Mouse (Mus musculus) embryonic facial prominence, embryonic 12.5 days (tissue): ENCODE data around the gene Slc39a7. TPM values are rescaled to one million over a fixed set of nuclear protein-coding genes. Genes with fewer than 3 reads are reported as not detected.
"Not testable (repeated sequence)": the region's sequence is repeated elsewhere in the genome, so short reads cannot be mapped to it uniquely, and the experiment has no call there.

Experiments
- ATAC-seq: fragments of 200-750 bp; cut with Nextera tagmentation; 2 replicates; pipeline ENCODE4 v1.8.0; 2017; ENCODE audit not compliant: insufficient number of reproducible peaks, insufficient read depth, low FRiP score, low TSS enrichment
- H3K27ac ChIP-seq: fragments of 300-500 bp; sonication (generic); 2 replicates; pipeline ENCODE4 v1.5.1; 2016; ENCODE audit warnings: mild to moderate bottlenecking
- H3K27me3 ChIP-seq: fragments of 300-500 bp; sonication (generic); 2 replicates; pipeline ENCODE4 v1.6.1; 2016; ENCODE audit warnings: mild to moderate bottlenecking, moderate library complexity
- H3K36me3 ChIP-seq: fragments of 300-500 bp; sonication (generic); 2 replicates; pipeline ENCODE4 v1.6.1; 2016; ENCODE audit warnings: mild to moderate bottlenecking
- H3K4me1 ChIP-seq: fragments of 300-500 bp; sonication (generic); 2 replicates; pipeline ENCODE4 v1.6.1; 2016
- H3K4me2 ChIP-seq: fragments of 300-500 bp; sonication (generic); replicated peaks from 2 replicates; pipeline ENCODE4 v1.6.1; 2016; ENCODE audit warnings: mild to moderate bottlenecking, moderate library complexity
- H3K4me3 ChIP-seq: fragments of 300-500 bp; sonication (generic); 2 replicates; pipeline ENCODE4 v1.5.1; 2016; ENCODE audit warnings: mild to moderate bottlenecking
- H3K9ac ChIP-seq: fragments of 300-500 bp; sonication (generic); 2 replicates; pipeline ENCODE4 v1.6.1; 2016; ENCODE audit warnings: mild to moderate bottlenecking, moderate library complexity
- H3K9me3 ChIP-seq: fragments of 300-500 bp; sonication (generic); 2 replicates; pipeline ENCODE4 v1.6.1; 2016; ENCODE audit warnings: mild to moderate bottlenecking, moderate library complexity
- WGBS: fragments of 180-500 bp; shearing (Covaris S2); methylation state at CpG from one replicate; pipeline ENCODE4 v1.1.7; 2016; 5-methylcytosine and 5-hydroxymethylcytosine counted together
- polyA plus RNA-seq: library from polyadenylated mRNA; unstranded; fragments of >200 nt; fragmentation: Nextera tagmentation; extraction: Ambion mirVana; gene quantifications from 2 replicates; pipeline ENCODE4 v1.2.1, GENCODE M21; 2016

Gene Slc39a7
- polyA plus RNA-seq, 1 experiment from 2014 or later: 191 TPM

DNA sequence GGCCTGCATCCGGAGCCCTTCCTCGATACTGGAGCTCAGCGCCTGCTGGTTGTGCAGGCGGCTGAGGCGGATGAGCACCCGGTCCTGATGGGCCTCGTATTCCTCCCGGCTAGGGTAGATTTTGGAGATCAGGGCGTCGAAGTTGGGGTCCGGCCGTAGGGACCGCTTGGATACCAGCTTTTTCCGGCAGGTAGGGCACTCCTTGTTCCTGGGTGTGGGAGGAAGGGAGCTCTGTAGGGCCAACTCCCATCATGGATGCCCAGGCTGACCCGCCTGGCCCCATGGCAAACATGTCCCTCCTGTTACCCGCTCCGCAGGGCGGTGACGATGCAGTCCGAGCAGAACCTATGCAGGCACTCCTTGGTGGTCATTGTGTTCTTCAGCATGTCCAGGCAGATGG lies 8.5 kb downstream of the Slc39a7 start:
- ATAC-seq: no peak
- Histone ChIP-seq H3K4me2 (no peak overlapping the region), H3K27me3 (no peaks in the 10 kb centered on the region), H3K9ac (no peak overlapping the region), H3K36me3 (peaks cover 28% of the 10 kb centered on the region), H3K9me3 (peaks cover 12% of the 10 kb centered on the region), H3K27ac (no peak overlapping the region), H3K4me1 (peaks cover 35% of the 10 kb centered on the region), H3K4me3 (0 out of 2 replicates have a peak overlapping the region, but pooled peaks have one; percentile 70)
- 93% methylated on average over 20 of the region's 20 CpGs for WGBS

DNA sequence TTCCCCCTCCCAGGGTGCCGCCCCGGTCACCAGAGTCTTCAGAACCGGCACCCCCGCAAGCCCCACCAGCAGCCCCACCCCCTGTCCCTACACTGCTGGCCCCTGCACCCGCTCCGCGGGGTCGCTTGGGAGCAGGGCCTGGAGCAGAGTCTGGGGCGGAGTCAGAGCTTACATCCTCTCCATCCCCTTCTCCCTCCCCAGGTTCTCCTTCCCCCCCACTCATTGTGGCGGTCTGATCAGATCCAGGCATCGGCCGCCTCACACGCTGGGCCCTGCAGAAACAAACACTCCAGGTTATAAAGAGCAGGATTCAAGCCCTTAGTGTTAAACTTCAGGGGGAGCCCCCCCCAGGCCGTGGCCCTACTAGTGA lies 9.1 kb downstream of the Slc39a7 start:
- no peak overlapping the region for H3K4me2 ChIP-seq
- WGBS: 94% methylated on average over 11 of the region's 14 CpGs
- no peak overlapping the region for H3K9ac ChIP-seq
- H3K27me3 ChIP-seq: no peaks in the 10 kb centered on the region
- H3K4me3 ChIP-seq: no peak overlapping the region
- peaks cover 12% of the 10 kb centered on the region for H3K9me3 ChIP-seq
- H3K27ac ChIP-seq: no peak overlapping the region
- no peak for ATAC-seq
- peaks cover 31% of the 10 kb centered on the region for H3K4me1 ChIP-seq
- H3K36me3 ChIP-seq: peaks cover 27% of the 10 kb centered on the region

DNA sequence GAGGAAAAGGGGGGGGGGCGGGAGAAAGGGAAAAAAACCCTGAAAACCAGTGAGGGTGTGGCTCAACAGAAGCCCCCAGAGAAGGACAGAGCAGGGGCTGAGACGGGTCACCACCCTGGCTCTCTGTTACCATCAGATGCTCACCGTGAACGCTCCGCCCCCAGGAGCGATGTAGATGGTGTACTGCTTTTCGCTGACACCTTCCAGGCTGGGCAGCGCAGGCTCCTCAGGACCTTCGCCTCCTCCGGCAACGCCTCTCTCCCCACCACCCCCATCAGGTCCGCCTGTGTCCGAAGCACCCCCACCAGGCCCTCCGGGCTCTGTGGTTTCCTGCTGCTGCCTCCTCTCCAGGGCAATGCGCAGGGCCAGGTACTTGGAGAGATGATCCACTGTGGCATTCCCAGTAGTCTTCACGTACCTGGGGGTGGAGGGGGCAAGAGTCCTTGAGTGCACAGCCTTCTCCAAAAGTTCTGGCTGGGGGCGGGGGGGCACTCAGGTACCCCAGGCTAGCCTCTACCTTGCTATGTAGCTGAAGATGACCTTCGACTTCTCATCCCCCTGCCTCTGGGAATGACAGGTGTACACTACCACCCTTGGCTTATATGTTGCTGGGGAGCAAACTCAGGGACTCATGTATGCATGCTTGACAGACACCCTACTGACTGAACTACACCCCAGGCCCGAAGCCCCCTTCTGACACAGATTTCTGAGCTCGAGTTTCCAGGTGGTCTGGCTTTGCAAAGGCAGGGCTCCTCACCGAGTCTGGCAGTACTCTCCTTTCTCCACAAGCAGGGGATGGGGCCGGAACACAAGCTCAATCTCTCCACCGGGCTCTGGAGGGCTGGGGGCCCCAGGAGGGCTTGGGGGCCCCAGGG lies 9.7 kb downstream of the Slc39a7 start:
- Histone ChIP-seq H3K9ac (no peak overlapping the region), H3K9me3 (peaks cover 12% of the 10 kb centered on the region), H3K4me2 (no peak overlapping the region), H3K36me3 (peaks cover 27% of the 10 kb centered on the region), H3K4me1 (peaks cover 25% of the 10 kb centered on the region), H3K27me3 (no peaks in the 10 kb centered on the region), H3K4me3 (no peak overlapping the region), H3K27ac (no peak overlapping the region)
- no peak for ATAC-seq
- 95% methylated on average over 23 of the region's 23 CpGs for WGBS

DNA sequence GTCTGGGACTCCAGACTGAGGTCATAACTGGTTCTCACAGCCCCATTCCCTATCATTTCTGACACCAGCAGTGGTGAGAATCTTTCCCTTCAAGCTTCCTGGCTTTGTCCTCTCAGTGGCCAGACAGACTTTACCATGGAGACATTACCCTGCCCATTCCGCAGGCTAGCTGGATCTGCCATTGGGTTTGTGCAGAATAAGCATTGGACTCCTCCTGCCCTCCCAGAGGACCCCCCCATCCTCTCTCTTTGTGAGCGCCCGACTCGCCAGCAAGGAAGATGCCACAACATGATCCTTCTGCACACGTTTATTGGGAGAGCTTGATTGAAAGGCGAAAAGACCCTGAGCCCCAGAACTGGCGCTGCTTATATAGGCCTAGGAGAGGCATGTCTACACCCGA lies 18.0 kb downstream of the Slc39a7 start:
- Histone ChIP-seq H3K4me2 (no peak overlapping the region), H3K4me1 (no peaks in the 10 kb centered on the region), H3K36me3 (no peaks in the 10 kb centered on the region), H3K27me3 (no peaks in the 10 kb centered on the region), H3K4me3 (no peak overlapping the region), H3K27ac (no peak overlapping the region), H3K9ac (no peak overlapping the region), H3K9me3 (no peaks in the 10 kb centered on the region)
- WGBS: 94% methylated on average over 8 of the region's 8 CpGs
- ATAC-seq: no peak

DNA sequence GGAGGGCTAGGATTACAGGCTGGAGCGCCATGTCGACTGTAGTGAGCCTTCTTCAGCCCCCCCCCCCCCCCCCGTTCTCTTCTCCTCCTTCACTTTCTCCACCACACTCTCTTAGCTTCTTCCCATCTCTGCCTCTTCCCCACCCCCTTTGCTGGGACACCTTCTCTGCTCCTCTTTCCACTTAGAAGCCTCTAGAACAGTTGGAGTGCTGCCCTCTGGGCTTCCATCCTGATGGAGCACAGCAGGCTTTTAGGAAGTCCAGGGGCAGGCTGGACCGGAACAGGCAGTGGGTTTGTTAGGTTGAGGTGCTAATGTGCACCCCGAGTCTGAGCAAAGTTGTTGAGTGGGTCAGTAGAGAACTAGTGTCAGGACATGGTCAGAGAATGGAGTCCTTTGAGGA lies 21.3 kb downstream of the Slc39a7 start:
- Histone ChIP-seq H3K36me3 (no peaks in the 10 kb centered on the region), H3K4me3 (no peak overlapping the region), H3K4me2 (no peak overlapping the region), H3K27me3 (0 out of 2 replicates have a peak, but pooled peaks cover 4% of the 10 kb centered on the region), H3K4me1 (no peaks in the 10 kb centered on the region), H3K27ac (no peak overlapping the region), H3K9me3 (no peaks in the 10 kb centered on the region), H3K9ac (no peak overlapping the region)
- no peak for ATAC-seq
- WGBS: 57% methylated on average over 5 of the region's 5 CpGs

DNA sequence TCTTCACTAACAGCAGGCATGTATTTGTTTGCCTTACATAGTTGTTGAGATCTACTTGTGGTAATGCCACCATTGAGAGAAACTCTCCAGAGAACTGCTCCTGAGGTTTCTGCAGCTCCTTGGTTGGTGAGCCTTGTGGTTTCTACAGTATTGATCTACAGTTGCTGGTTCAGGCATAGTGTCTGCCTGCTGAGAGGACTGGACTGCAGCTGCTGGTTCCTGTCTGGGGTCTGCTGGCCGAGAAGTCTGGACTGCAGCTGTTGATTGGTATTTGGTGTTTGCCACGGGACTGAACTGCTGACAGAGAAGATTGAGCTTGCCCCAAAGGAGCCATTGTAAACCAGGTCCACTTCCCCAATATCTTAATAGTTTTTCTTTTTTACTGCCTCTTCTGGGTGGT lies 24.9 kb downstream of the Slc39a7 start:
- 49% methylated on average over 2 of the region's 2 CpGs for WGBS
- no peak overlapping the region for H3K27ac ChIP-seq
- no peaks in the 10 kb centered on the region for H3K9me3 ChIP-seq
- no peak overlapping the region for H3K4me3 ChIP-seq
- H3K36me3 ChIP-seq: no peaks in the 10 kb centered on the region
- no peak overlapping the region for H3K4me2 ChIP-seq
- no peaks in the 10 kb centered on the region for H3K4me1 ChIP-seq
- no peak overlapping the region for H3K9ac ChIP-seq
- H3K27me3 ChIP-seq: peaks cover 13% of the 10 kb centered on the region
- ATAC-seq: no peak

DNA sequence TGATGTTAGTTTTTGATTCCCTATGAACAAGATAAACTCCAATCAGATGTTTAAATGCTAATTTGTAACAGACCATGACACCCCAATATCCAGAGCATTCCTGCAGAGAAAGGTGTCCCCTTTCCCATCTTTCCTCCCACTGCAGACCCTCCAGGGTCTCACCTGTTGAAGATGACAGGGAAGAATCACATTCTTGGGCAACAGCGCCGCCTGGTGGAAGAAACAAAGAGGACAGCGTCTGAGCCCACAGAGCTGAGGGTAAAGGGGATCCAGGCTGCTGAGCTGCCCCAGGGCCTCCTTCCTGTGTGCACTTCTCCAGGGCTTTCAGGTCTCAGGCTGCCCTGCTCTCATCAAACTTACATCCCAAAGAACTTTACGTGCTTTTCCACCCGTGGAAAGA lies 28.1 kb downstream of the Slc39a7 start:
- Histone ChIP-seq H3K4me2 (no peak overlapping the region), H3K36me3 (no peaks in the 10 kb centered on the region), H3K4me1 (peaks cover 9% of the 10 kb centered on the region; the same call in 1 of the 2 replicates), H3K27ac (no peak overlapping the region), H3K27me3 (peaks cover 44% of the 10 kb centered on the region), H3K9me3 (no peaks in the 10 kb centered on the region), H3K4me3 (no peak overlapping the region), H3K9ac (no peak overlapping the region)
- ATAC-seq: no peak
- 2% methylated on average over 5 of the region's 5 CpGs for WGBS

DNA sequence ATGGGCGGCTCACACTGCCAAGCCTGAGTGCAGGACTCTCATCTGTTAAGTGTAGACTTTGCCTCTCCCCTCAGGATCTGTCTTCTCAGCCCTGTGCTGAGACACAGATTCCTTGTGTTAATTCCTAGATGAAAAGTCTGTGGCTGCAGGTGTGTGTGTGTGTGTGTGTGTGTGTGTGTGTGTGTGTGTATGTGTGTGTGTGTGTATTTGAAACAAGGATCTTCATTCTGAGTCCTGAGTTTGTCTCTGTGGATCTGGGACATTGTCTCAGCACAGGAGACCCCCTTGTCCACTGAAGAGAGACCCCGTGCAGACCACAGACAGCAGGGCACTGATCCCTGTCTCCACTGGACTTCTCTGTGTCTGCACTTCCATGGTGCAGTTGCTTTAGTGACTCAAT lies 30.7 kb downstream of the Slc39a7 start:
- H3K9ac ChIP-seq, H3K4me2 ChIP-seq, ATAC-seq, H3K4me1 ChIP-seq, H3K36me3 ChIP-seq, H3K9me3 ChIP-seq, H3K27ac ChIP-seq: not testable (repeated sequence)
- 55% methylated on average over 2 of the region's 2 CpGs for WGBS
- peak overlapping the region; percentile 47; the same call in 1 of the 2 replicates for H3K4me3 ChIP-seq
- peaks cover 58% of the 10 kb centered on the region for H3K27me3 ChIP-seq

DNA sequence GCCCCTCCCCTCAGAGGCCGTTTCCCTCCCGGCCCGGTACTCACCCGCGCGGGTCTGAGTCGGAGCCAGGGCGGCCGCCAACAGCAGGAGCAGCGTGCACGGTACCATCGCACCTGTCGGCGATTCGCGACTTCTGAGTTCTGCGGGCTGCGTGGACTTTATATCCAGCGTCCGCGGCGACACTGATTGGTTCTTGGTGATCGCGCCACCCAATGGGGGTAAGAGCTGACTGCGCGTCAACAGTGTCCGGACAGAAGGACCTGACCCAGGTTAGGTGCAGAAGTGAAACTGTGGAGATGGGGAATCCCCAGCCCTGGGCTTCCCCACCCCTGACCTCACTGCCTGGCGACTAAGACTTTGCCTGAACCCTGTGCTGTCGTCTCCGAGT lies 31.3 kb downstream of the Slc39a7 start, which contains the start of gene H2-K1:
TSS of gene H2-K1 (minus strand) at position 198 of the 388 bp plus-strand sequence.
- H3K9me3 ChIP-seq: no peaks in the 10 kb centered on the region
- peak within 1 kb of the TSS; percentile 47 for H3K4me3 ChIP-seq
- H3K4me2 ChIP-seq: peak within 1 kb of the TSS; percentile 92
- 1% methylated on average over 30 of the region's 30 CpGs for WGBS
- peaks cover 54% of the 10 kb centered on the region for H3K27me3 ChIP-seq
- no peak within 1 kb of the TSS for H3K27ac ChIP-seq
- peak within 1 kb of the TSS; percentile 39 for H3K9ac ChIP-seq
- ATAC-seq: peak; percentile 72; the same call in 1 of the 2 replicates
- H3K36me3 ChIP-seq: no peaks in the 10 kb centered on the region
- H3K4me1 ChIP-seq: peaks cover 9% of the 10 kb centered on the region; the same call in 1 of the 2 replicates

DNA sequence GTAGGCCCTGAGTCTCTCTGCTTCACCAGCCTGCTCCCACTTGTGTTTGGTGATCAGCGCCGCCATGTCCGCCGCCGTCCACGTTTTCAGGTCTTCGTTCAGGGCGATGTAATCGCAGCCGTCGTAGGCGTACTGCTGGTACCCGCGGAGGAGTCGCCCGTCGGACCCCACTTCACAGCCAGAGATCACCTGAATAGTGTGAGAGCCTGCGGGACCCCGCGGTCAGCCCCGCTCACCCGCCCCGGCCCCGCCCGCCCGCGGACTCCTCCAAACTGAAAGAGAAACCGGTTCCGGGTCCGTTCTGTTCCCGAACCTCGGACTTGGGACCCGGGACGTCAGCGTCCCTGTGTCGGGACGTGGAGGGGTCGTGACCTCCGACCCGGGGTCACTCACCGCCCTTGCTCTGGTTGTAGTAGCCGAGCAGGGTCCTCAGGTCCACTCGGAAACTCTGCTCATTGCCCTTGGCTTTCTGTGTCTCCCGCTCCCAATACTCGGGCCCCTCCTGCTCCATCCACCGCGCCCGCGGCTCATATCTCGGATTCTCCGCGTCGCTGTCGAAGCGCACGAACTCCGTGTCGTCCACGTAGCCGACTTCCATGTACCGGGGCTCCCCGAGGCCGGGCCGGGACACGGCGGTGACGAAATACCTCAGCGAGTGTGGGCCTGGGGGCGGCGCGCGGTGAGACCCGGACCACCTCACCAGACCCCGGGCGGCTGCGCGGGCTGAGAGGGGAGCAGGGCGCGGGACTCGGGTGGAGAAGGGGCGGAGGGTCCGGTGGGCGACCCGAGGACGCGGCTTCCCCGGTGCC lies 31.9 kb downstream of the Slc39a7 start:
- 3% methylated on average over 87 of the region's 87 CpGs for WGBS
- no peak overlapping the region for H3K27ac ChIP-seq

DNA sequence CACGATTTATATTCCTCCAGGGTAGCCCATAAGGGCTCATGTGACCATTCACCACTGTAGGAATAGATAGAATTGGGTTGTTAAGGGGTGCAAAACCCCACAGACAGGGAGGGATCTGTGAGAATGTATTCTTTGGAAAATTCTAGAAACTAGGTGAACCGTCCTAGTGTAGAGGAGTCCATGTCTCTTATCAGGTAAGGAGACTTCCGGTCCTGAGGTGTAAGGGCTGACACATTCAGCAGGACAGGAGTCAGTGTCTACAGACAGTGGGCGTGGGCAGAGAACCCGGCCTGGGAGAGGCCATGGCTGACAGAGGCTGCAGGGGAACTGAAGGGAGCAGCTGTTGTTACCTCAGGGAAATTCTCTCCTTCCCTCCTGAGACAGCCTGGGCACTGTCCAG lies 32.8 kb downstream of the Slc39a7 start:
- not testable (repeated sequence) for H3K9me3 ChIP-seq, H3K4me2 ChIP-seq, ATAC-seq, H3K4me1 ChIP-seq, H3K4me3 ChIP-seq, H3K9ac ChIP-seq, H3K36me3 ChIP-seq, H3K27ac ChIP-seq
- WGBS: 53% methylated on average over 5 of the region's 5 CpGs
- H3K27me3 ChIP-seq: peaks cover 54% of the 10 kb centered on the region

More for the DNA sequence above, 31.9 kb downstream of the Slc39a7 start:
- no peaks in the 10 kb centered on the region for H3K36me3 ChIP-seq
- H3K4me3 ChIP-seq: peak overlapping the region; percentile 47
- peaks cover 9% of the 10 kb centered on the region; the same call in 1 of the 2 replicates for H3K4me1 ChIP-seq
- H3K9me3 ChIP-seq: no peaks in the 10 kb centered on the region
- peaks cover 54% of the 10 kb centered on the region for H3K27me3 ChIP-seq
- H3K4me2 ChIP-seq: peak overlapping the region; percentile 92
- H3K9ac ChIP-seq: peak overlapping the region; percentile 39
- no peak for ATAC-seq
